Mouse (Mus musculus) hindbrain, embryonic 13.5 days (tissue): ENCODE data around the gene Rpp25l. TPM values are rescaled to one million over a fixed set of nuclear protein-coding genes. Genes with fewer than 3 reads are reported as not detected.

ENCODE experiments used
- ATAC-seq: fragments of 200-750 bp; cut with Nextera tagmentation; 2 replicates; pipeline ENCODE4 v1.8.0; 2017; ENCODE audit warnings: moderate TSS enrichment; ENCODE audit not compliant: low FRiP score
- H3K27ac ChIP-seq: fragments of 300-500 bp; sonication (generic); 2 replicates; pipeline ENCODE4 v1.5.1; 2015; ENCODE audit warnings: inconsistent platforms, mild to moderate bottlenecking, moderate library complexity
- H3K27me3 ChIP-seq: fragments of 300-500 bp; sonication (generic); 2 replicates; pipeline ENCODE4 v1.6.1; 2015; ENCODE audit warnings: mild to moderate bottlenecking, inconsistent platforms
- H3K36me3 ChIP-seq: fragments of 300-500 bp; sonication (generic); 2 replicates; pipeline ENCODE4 v1.6.1; 2015; ENCODE audit warnings: mild to moderate bottlenecking, inconsistent platforms
- H3K4me1 ChIP-seq: fragments of 300-500 bp; sonication (generic); replicated peaks from 2 replicates; pipeline ENCODE4 v1.6.1; 2015; ENCODE audit warnings: inconsistent platforms
- H3K4me2 ChIP-seq: fragments of 300-500 bp; sonication (generic); 2 replicates; pipeline ENCODE4 v1.6.1; 2015; ENCODE audit warnings: inconsistent platforms, mild to moderate bottlenecking, moderate library complexity
- H3K4me3 ChIP-seq: fragments of 300-500 bp; sonication (generic); 2 replicates; pipeline ENCODE4 v1.5.1; 2015; ENCODE audit warnings: mild to moderate bottlenecking, inconsistent platforms
- H3K9ac ChIP-seq: fragments of 300-500 bp; sonication (generic); 2 replicates; pipeline ENCODE4 v1.6.1; 2015; ENCODE audit warnings: mild to moderate bottlenecking, inconsistent platforms
- H3K9me3 ChIP-seq: fragments of 300-500 bp; sonication (generic); 2 replicates; pipeline ENCODE4 v1.6.1; 2016; ENCODE audit warnings: inconsistent platforms
- WGBS: fragments of 180-500 bp; shearing (Covaris S2); methylation state at CpG from one replicate; pipeline ENCODE4 v1.1.7; 2015; 5-methylcytosine and 5-hydroxymethylcytosine counted together
- polyA plus RNA-seq: library from polyadenylated mRNA; unstranded; fragments of >200 nt; fragmentation: Nextera tagmentation; extraction: Ambion mirVana; gene quantifications from 2 replicates; pipeline ENCODE4 v1.2.1, GENCODE M21; 2015

The Rpp25l gene
- polyA plus RNA-seq, 1 experiment from 2014 or later, result 66.8 TPM

- Histone ChIP-seq H3K36me3 (peaks cover 15% of the 10 kb centered on the region), H3K9me3 (no peaks in the 10 kb centered on the region), H3K4me3 (no peak overlapping the region), H3K4me2 (no peak overlapping the region), H3K9ac (peak overlapping the region; percentile 56), H3K27ac (peak overlapping the region; percentile 45), H3K27me3 (no peaks in the 10 kb centered on the region), H3K4me1 (peaks cover 77% of the 10 kb centered on the region)
- ATAC-seq, result no peak
- WGBS, result 38% methylated on average over 19 of the region's 19 CpGs
These were observed 40.1 kb downstream of the Rpp25l start for GRCm38 (mm10) chr4:41673186-41673585.

GRCm38 (mm10) chr4:41672522-41672963 is 40.8 kb downstream of the Rpp25l start:
- peak; percentile 12; the same call in 1 of the 2 replicates for ATAC-seq
- peak overlapping the region; percentile 56 for H3K9ac ChIP-seq
- peak overlapping the region; percentile 45 for H3K27ac ChIP-seq
- H3K36me3 ChIP-seq, result peaks cover 15% of the 10 kb centered on the region
- H3K4me1 ChIP-seq, result peaks cover 70% of the 10 kb centered on the region
- H3K9me3 ChIP-seq, result no peaks in the 10 kb centered on the region
- 35% methylated on average over 8 of the region's 8 CpGs for WGBS
- H3K4me2 ChIP-seq, result 0 out of 2 replicates have a peak overlapping the region, but pooled peaks have one; percentile 10
- no peak overlapping the region for H3K4me3 ChIP-seq
- no peaks in the 10 kb centered on the region for H3K27me3 ChIP-seq

- peaks cover 15% of the 10 kb centered on the region for H3K36me3 ChIP-seq
- H3K4me1 ChIP-seq, result peaks cover 65% of the 10 kb centered on the region
- peak; percentile 22; the same call in 1 of the 2 replicates for ATAC-seq
- no peak overlapping the region for H3K4me3 ChIP-seq
- H3K4me2 ChIP-seq, result 0 out of 2 replicates have a peak overlapping the region, but pooled peaks have one; percentile 10
- peak overlapping the region; percentile 56 for H3K9ac ChIP-seq
- H3K27me3 ChIP-seq, result no peaks in the 10 kb centered on the region
- H3K27ac ChIP-seq, result peak overlapping the region; percentile 45
- 7% methylated on average over 7 of the region's 8 CpGs for WGBS
- no peaks in the 10 kb centered on the region for H3K9me3 ChIP-seq
These were observed 41.3 kb downstream of the Rpp25l start for GRCm38 (mm10) chr4:41671963-41672480.

GRCm38 (mm10) chr4:41671500-41671899 is 41.8 kb downstream of the Rpp25l start:
- Histone ChIP-seq H3K9me3 (no peaks in the 10 kb centered on the region), H3K9ac (peak overlapping the region; percentile 56), H3K36me3 (peaks cover 15% of the 10 kb centered on the region), H3K27me3 (no peaks in the 10 kb centered on the region), H3K4me2 (no peak overlapping the region), H3K4me1 (peaks cover 62% of the 10 kb centered on the region), H3K4me3 (no peak overlapping the region), H3K27ac (peak overlapping the region; percentile 45)
- 44% methylated on average over 5 of the region's 5 CpGs for WGBS
- 0 out of 2 replicates have a peak, but pooled peaks have one; percentile 2 for ATAC-seq

- H3K9me3 ChIP-seq, result no peaks in the 10 kb centered on the region
- H3K27ac ChIP-seq, result no peak overlapping the region
- ATAC-seq, result no peak
- H3K4me1 ChIP-seq, result peaks cover 55% of the 10 kb centered on the region
- no peaks in the 10 kb centered on the region for H3K27me3 ChIP-seq
- no peak overlapping the region for H3K9ac ChIP-seq
- 80% methylated on average over 18 of the region's 18 CpGs for WGBS
- H3K36me3 ChIP-seq, result peaks cover 15% of the 10 kb centered on the region
- no peak overlapping the region for H3K4me3 ChIP-seq
- H3K4me2 ChIP-seq, result no peak overlapping the region
These were observed 42.5 kb downstream of the Rpp25l start for GRCm38 (mm10) chr4:41670836-41671235.

GRCm38 (mm10) chr4:41666646-41667045 is 46.7 kb downstream of the Rpp25l start:
- ATAC-seq, result no peak
- 78% methylated on average over 11 of the region's 11 CpGs for WGBS

GRCm38 (mm10) chr4:41665009-41665675 is 48.2 kb downstream of the Rpp25l start:
- H3K27me3 ChIP-seq, result no peaks in the 10 kb centered on the region
- H3K4me1 ChIP-seq, result peaks cover 59% of the 10 kb centered on the region
- ATAC-seq, result no peak
- H3K9me3 ChIP-seq, result no peaks in the 10 kb centered on the region
- H3K4me3 ChIP-seq, result no peak overlapping the region
- peak overlapping the region; percentile 64; the same call in 1 of the 2 replicates for H3K27ac ChIP-seq
- H3K4me2 ChIP-seq, result no peak overlapping the region
- peaks cover 14% of the 10 kb centered on the region for H3K36me3 ChIP-seq
- peak overlapping the region; percentile 58 for H3K9ac ChIP-seq
- 21% methylated on average over 3 of the region's 8 CpGs for whole genome bisulfite sequencing

More at GRCm38 (mm10) chr4:41666646-41667045, 46.7 kb downstream of the Rpp25l start:
- Histone ChIP-seq H3K9ac (peak overlapping the region; percentile 35; the same call in 1 of the 2 replicates), H3K27me3 (no peaks in the 10 kb centered on the region), H3K4me3 (no peak overlapping the region), H3K36me3 (peaks cover 22% of the 10 kb centered on the region), H3K27ac (no peak overlapping the region), H3K4me1 (peaks cover 57% of the 10 kb centered on the region), H3K4me2 (no peak overlapping the region), H3K9me3 (no peaks in the 10 kb centered on the region)

GRCm38 (mm10) chr4:41664533-41664932 is 48.8 kb downstream of the Rpp25l start:
- 0 out of 2 replicates have a peak overlapping the region, but pooled peaks have one; percentile 25 for H3K27ac ChIP-seq
- H3K4me1 ChIP-seq, result peaks cover 65% of the 10 kb centered on the region
- no peak for ATAC-seq
- H3K36me3 ChIP-seq, result peaks cover 8% of the 10 kb centered on the region; the same call in 1 of the 2 replicates
- 53% methylated on average over 7 of the region's 7 CpGs for WGBS
- H3K4me3 ChIP-seq, result no peak overlapping the region
- H3K27me3 ChIP-seq, result no peaks in the 10 kb centered on the region
- no peak overlapping the region for H3K4me2 ChIP-seq
- no peaks in the 10 kb centered on the region for H3K9me3 ChIP-seq
- peak overlapping the region; percentile 58 for H3K9ac ChIP-seq

- Histone ChIP-seq H3K4me3 (no peak overlapping the region), H3K4me1 (peaks cover 74% of the 10 kb centered on the region), H3K27me3 (no peaks in the 10 kb centered on the region), H3K4me2 (no peak overlapping the region), H3K9ac (peak overlapping the region; percentile 49; the same call in 1 of the 2 replicates), H3K36me3 (0 out of 2 replicates have a peak, but pooled peaks cover 11% of the 10 kb centered on the region), H3K9me3 (no peaks in the 10 kb centered on the region), H3K27ac (peak overlapping the region; percentile 41)
- peak; percentile 18; the same call in 1 of the 2 replicates for ATAC-seq
- WGBS, result 37% methylated on average over 9 of the region's 9 CpGs
These were observed 49.7 kb downstream of the Rpp25l start for GRCm38 (mm10) chr4:41663614-41664013.

- Histone ChIP-seq H3K9me3 (no peaks in the 10 kb centered on the region), H3K27ac (peak overlapping the region; percentile 41), H3K4me3 (no peak overlapping the region), H3K9ac (peak overlapping the region; percentile 49), H3K4me2 (no peak overlapping the region), H3K4me1 (peaks cover 83% of the 10 kb centered on the region), H3K36me3 (peaks cover 16% of the 10 kb centered on the region), H3K27me3 (no peaks in the 10 kb centered on the region)
- ATAC-seq, result no peak
- 55% methylated on average over 11 of the region's 11 CpGs for WGBS
These were observed 50.6 kb downstream of the Rpp25l start for GRCm38 (mm10) chr4:41662723-41663122.
